Mouse (Mus musculus): ENCODE data around the gene Aqp3. TPM values are rescaled to one million over a fixed set of nuclear protein-coding genes. Genes with fewer than 3 reads are reported as not detected.
"Not testable (repeated sequence)": the region's sequence is repeated elsewhere in the genome, so short reads cannot be mapped to it uniquely, and the experiment has no call there.

Gene Aqp3
- polyA plus RNA-seq, 1 experiment from 2014 or later = 101 TPM

- no peaks in the 10 kb centered on the region for H3K36me3 ChIP-seq (ENCODE audit: control insufficient read depth, insufficient read depth, low read length)
- peak overlapping the region; percentile 21; the same call in 1 of the 2 replicates for H3K4me2 ChIP-seq (ENCODE audit: low read depth, low read length)
- no peaks in the 10 kb centered on the region for H3K9me3 ChIP-seq (replicated peaks; ENCODE audit: control insufficient read depth, low read length)
- 44% methylated on average over 9 of the region's 9 CpGs for WGBS
- no peak overlapping the region for H3K9ac ChIP-seq (ENCODE audit: low read length)
- H3K4me3 ChIP-seq (replicated peaks; ENCODE audit: low read length) = no peak overlapping the region
- peaks cover 19% of the 10 kb centered on the region; the same call in 1 of the 2 replicates for H3K4me1 ChIP-seq (ENCODE audit: control insufficient read depth, insufficient read depth, low read length)
- ATAC-seq (ENCODE audit: insufficient read depth, low FRiP score) = peak; percentile 86
- peak overlapping the region; percentile 66 for H3K27ac ChIP-seq (ENCODE audit: low read length)
- peaks cover 4% of the 10 kb centered on the region; the same call in 1 of the 2 replicates for H3K27me3 ChIP-seq (ENCODE audit: control insufficient read depth, insufficient read depth, low read length)
Observed at GRCm38 (mm10) chr4:41094361-41094760, 3.6 kb downstream of the Aqp3 start.

- WGBS = 42% methylated on average over 1 of the region's 1 CpGs
- Histone ChIP-seq H3K9me3 (replicated peaks; ENCODE audit: control insufficient read depth, low read length) (no peaks in the 10 kb centered on the region), H3K4me2 (ENCODE audit: low read depth, low read length) (no peak overlapping the region), H3K4me3 (replicated peaks; ENCODE audit: low read length) (no peak overlapping the region), H3K4me1 (ENCODE audit: control insufficient read depth, insufficient read depth, low read length) (peaks cover 11% of the 10 kb centered on the region; the same call in 1 of the 2 replicates), H3K36me3 (ENCODE audit: control insufficient read depth, insufficient read depth, low read length) (no peaks in the 10 kb centered on the region), H3K9ac (ENCODE audit: low read length) (no peak overlapping the region), H3K27me3 (ENCODE audit: control insufficient read depth, insufficient read depth, low read length) (no peaks in the 10 kb centered on the region; the same call in 1 of the 2 replicates), H3K27ac (ENCODE audit: low read length) (no peak overlapping the region)
- ATAC-seq (ENCODE audit: insufficient read depth, low FRiP score) = no peak
Observed at GRCm38 (mm10) chr4:41092958-41093357, 5.0 kb downstream of the Aqp3 start.

- H3K27ac ChIP-seq (ENCODE audit: low read length) = no peak overlapping the region
Observed at GRCm38 (mm10) chr4:41091391-41091790, 6.6 kb downstream of the Aqp3 start.

GRCm38 (mm10) chr4:41089705-41090104 lies 8.3 kb downstream of the Aqp3 start:
- H3K4me3 ChIP-seq (replicated peaks; ENCODE audit: low read length) = no peak overlapping the region
- 54% methylated on average over 2 of the region's 2 CpGs for WGBS

More at GRCm38 (mm10) chr4:41091391-41091790, 6.6 kb downstream of the Aqp3 start:
- no peak for ATAC-seq (ENCODE audit: insufficient read depth, low FRiP score)
- H3K9me3 ChIP-seq (replicated peaks; ENCODE audit: control insufficient read depth, low read length) = no peaks in the 10 kb centered on the region
- no peak overlapping the region for H3K9ac ChIP-seq (ENCODE audit: low read length)
- H3K4me2 ChIP-seq (ENCODE audit: low read depth, low read length) = no peak overlapping the region
- H3K36me3 ChIP-seq (ENCODE audit: control insufficient read depth, insufficient read depth, low read length) = no peaks in the 10 kb centered on the region
- H3K27me3 ChIP-seq (ENCODE audit: control insufficient read depth, insufficient read depth, low read length) = no peaks in the 10 kb centered on the region; the same call in 1 of the 2 replicates
- 27% methylated on average over 3 of the region's 3 CpGs for WGBS
- H3K4me1 ChIP-seq (ENCODE audit: control insufficient read depth, insufficient read depth, low read length) = peaks cover 7% of the 10 kb centered on the region; the same call in 1 of the 2 replicates
- no peak overlapping the region for H3K4me3 ChIP-seq (replicated peaks; ENCODE audit: low read length)

GRCm38 (mm10) chr4:41089189-41089588 lies 8.8 kb downstream of the Aqp3 start:
- Histone ChIP-seq H3K4me3 (replicated peaks; ENCODE audit: low read length) (no peak overlapping the region), H3K27ac (ENCODE audit: low read length) (peak overlapping the region; percentile 61), H3K4me1 (ENCODE audit: control insufficient read depth, insufficient read depth, low read length) (peaks cover 7% of the 10 kb centered on the region; the same call in 1 of the 2 replicates), H3K4me2 (ENCODE audit: low read depth, low read length) (no peak overlapping the region), H3K36me3 (ENCODE audit: control insufficient read depth, insufficient read depth, low read length) (no peaks in the 10 kb centered on the region), H3K27me3 (ENCODE audit: control insufficient read depth, insufficient read depth, low read length) (no peaks in the 10 kb centered on the region; the same call in 1 of the 2 replicates), H3K9ac (ENCODE audit: low read length) (no peak overlapping the region), H3K9me3 (replicated peaks; ENCODE audit: control insufficient read depth, low read length) (no peaks in the 10 kb centered on the region)
- no peak for ATAC-seq (ENCODE audit: insufficient read depth, low FRiP score)
- 75% methylated on average over 4 of the region's 4 CpGs for WGBS

More at GRCm38 (mm10) chr4:41089705-41090104, 8.3 kb downstream of the Aqp3 start:
- no peaks in the 10 kb centered on the region for H3K9me3 ChIP-seq (replicated peaks; ENCODE audit: control insufficient read depth, low read length)
- no peak overlapping the region for H3K4me2 ChIP-seq (ENCODE audit: low read depth, low read length)
- H3K36me3 ChIP-seq (ENCODE audit: control insufficient read depth, insufficient read depth, low read length) = no peaks in the 10 kb centered on the region
- peak overlapping the region; percentile 50; the same call in 1 of the 2 replicates for H3K27ac ChIP-seq (ENCODE audit: low read length)
- no peaks in the 10 kb centered on the region; the same call in 1 of the 2 replicates for H3K27me3 ChIP-seq (ENCODE audit: control insufficient read depth, insufficient read depth, low read length)
- no peak overlapping the region for H3K9ac ChIP-seq (ENCODE audit: low read length)
- no peak for ATAC-seq (ENCODE audit: insufficient read depth, low FRiP score)
- peaks cover 7% of the 10 kb centered on the region; the same call in 1 of the 2 replicates for H3K4me1 ChIP-seq (ENCODE audit: control insufficient read depth, insufficient read depth, low read length)

- Histone ChIP-seq H3K36me3 (ENCODE audit: control insufficient read depth, insufficient read depth, low read length) (no peaks in the 10 kb centered on the region), H3K4me3 (replicated peaks; ENCODE audit: low read length) (no peak overlapping the region), H3K9me3 (replicated peaks; ENCODE audit: control insufficient read depth, low read length) (no peaks in the 10 kb centered on the region), H3K4me2 (ENCODE audit: low read depth, low read length) (no peak overlapping the region), H3K9ac (ENCODE audit: low read length) (no peak overlapping the region), H3K27me3 (ENCODE audit: control insufficient read depth, insufficient read depth, low read length) (no peaks in the 10 kb centered on the region; the same call in 1 of the 2 replicates), H3K4me1 (ENCODE audit: control insufficient read depth, insufficient read depth, low read length) (peaks cover 7% of the 10 kb centered on the region; the same call in 1 of the 2 replicates), H3K27ac (ENCODE audit: low read length) (no peak overlapping the region)
- ATAC-seq (ENCODE audit: insufficient read depth, low FRiP score) = 0 out of 2 replicates have a peak, but pooled peaks have one; percentile 42
- 79% methylated on average over 16 of the region's 16 CpGs for WGBS
Observed at GRCm38 (mm10) chr4:41087459-41088298, 10.3 kb downstream of the Aqp3 start.

GRCm38 (mm10) chr4:41086947-41087346 lies 11.0 kb downstream of the Aqp3 start:
- ATAC-seq (ENCODE audit: insufficient read depth, low FRiP score) = no peak
- Histone ChIP-seq H3K4me3 (replicated peaks; ENCODE audit: low read length) (no peak overlapping the region), H3K4me1 (ENCODE audit: control insufficient read depth, insufficient read depth, low read length) (peaks cover 7% of the 10 kb centered on the region; the same call in 1 of the 2 replicates), H3K9ac (ENCODE audit: low read length) (no peak overlapping the region), H3K4me2 (ENCODE audit: low read depth, low read length) (no peak overlapping the region), H3K9me3 (replicated peaks; ENCODE audit: control insufficient read depth, low read length) (no peaks in the 10 kb centered on the region), H3K27me3 (ENCODE audit: control insufficient read depth, insufficient read depth, low read length) (no peaks in the 10 kb centered on the region; the same call in 1 of the 2 replicates), H3K36me3 (ENCODE audit: control insufficient read depth, insufficient read depth, low read length) (no peaks in the 10 kb centered on the region), H3K27ac (ENCODE audit: low read length) (no peak overlapping the region)
- WGBS = 76% methylated on average over 9 of the region's 9 CpGs

GRCm38 (mm10) chr4:41084819-41085218 lies 13.2 kb downstream of the Aqp3 start:
- no peaks in the 10 kb centered on the region for H3K9me3 ChIP-seq (replicated peaks; ENCODE audit: control insufficient read depth, low read length)
- H3K27me3 ChIP-seq (ENCODE audit: control insufficient read depth, insufficient read depth, low read length) = no peaks in the 10 kb centered on the region; the same call in 1 of the 2 replicates
- no peak overlapping the region for H3K9ac ChIP-seq (ENCODE audit: low read length)
- H3K4me3 ChIP-seq (replicated peaks; ENCODE audit: low read length) = no peak overlapping the region
- H3K27ac ChIP-seq (ENCODE audit: low read length) = no peak overlapping the region
- no peak overlapping the region for H3K4me2 ChIP-seq (ENCODE audit: low read depth, low read length)
- H3K36me3 ChIP-seq (ENCODE audit: control insufficient read depth, insufficient read depth, low read length) = no peaks in the 10 kb centered on the region
- H3K4me1 ChIP-seq (ENCODE audit: control insufficient read depth, insufficient read depth, low read length) = peaks cover 1% of the 10 kb centered on the region; the same call in 1 of the 2 replicates
- WGBS = 76% methylated on average over 4 of the region's 4 CpGs
- ATAC-seq (ENCODE audit: insufficient read depth, low FRiP score) = no peak

- H3K9me3 ChIP-seq (replicated peaks; ENCODE audit: control insufficient read depth, low read length); H3K4me1 ChIP-seq (ENCODE audit: control insufficient read depth, insufficient read depth, low read length); H3K4me3 ChIP-seq (replicated peaks; ENCODE audit: low read length); H3K36me3 ChIP-seq (ENCODE audit: control insufficient read depth, insufficient read depth, low read length); H3K27me3 ChIP-seq (ENCODE audit: control insufficient read depth, insufficient read depth, low read length); ATAC-seq (ENCODE audit: insufficient read depth, low FRiP score); H3K4me2 ChIP-seq (ENCODE audit: low read depth, low read length); H3K27ac ChIP-seq (ENCODE audit: low read length); H3K9ac ChIP-seq (ENCODE audit: low read length): not testable (repeated sequence)
- WGBS = 62% methylated on average over 4 of the region's 4 CpGs
Observed at GRCm38 (mm10) chr4:41082803-41083202, 15.2 kb downstream of the Aqp3 start.
